Mouse (Mus musculus) ES-CJ7 (cell line): ENCODE results near the gene Scgb1b27.
"Not testable (repeated sequence)": the region's sequence is repeated elsewhere in the genome, so short reads cannot be mapped to it uniquely, and the experiment has no call there.

Source experiments
- DNase-seq: peaks from one replicate; pipeline ENCODE4 v3.0.0; 2011; ENCODE audit warnings: low read depth, low spot score

Gene Scgb1b27

GRCm38 (mm10) chr7:34021183-34021582 lies at the start of gene Scgb1b27:
Scgb1b27 (plus strand) TSS chr7:34021483.
- DNase-seq = not testable (repeated sequence)

- DNase-seq = peak; percentile 50
Measured at GRCm38 (mm10) chr7:33982281-33982680, 39.0 kb upstream of the Scgb1b27 start.

- DNase-seq = no peak
Measured at GRCm38 (mm10) chr7:34013842-34014241, 7.4 kb upstream of the Scgb1b27 start, which contains the start of gene Scgb2b27. Scgb2b27 (minus strand) TSS chr7:34013942.

GRCm38 (mm10) chr7:34025641-34026040 lies 4.4 kb downstream of the Scgb1b27 start:
- DNase-seq = no peak

- DNase-seq = not testable (repeated sequence)
Measured at GRCm38 (mm10) chr7:34027202-34027601, 5.9 kb downstream of the Scgb1b27 start.

- no peak for DNase-seq
Measured at GRCm38 (mm10) chr7:34030026-34030425, 8.7 kb downstream of the Scgb1b27 start.

- DNase-seq = not testable (repeated sequence)
Measured at GRCm38 (mm10) chr7:34034579-34034978, 13.3 kb downstream of the Scgb1b27 start.

- DNase-seq = peak; percentile 69
Measured at GRCm38 (mm10) chr7:34036076-34036815, 15.0 kb downstream of the Scgb1b27 start.

GRCm38 (mm10) chr7:34068132-34068531 lies 46.8 kb downstream of the Scgb1b27 start:
- DNase-seq = not testable (repeated sequence)
